Mouse (Mus musculus): Measurements from ENCODE around the gene Dag1. TPM values are rescaled to one million over a fixed set of nuclear protein-coding genes. Genes with fewer than 3 reads are reported as not detected.

The Dag1 gene
- polyA plus RNA-seq, 1 experiment, result 37.5 TPM

DNA sequence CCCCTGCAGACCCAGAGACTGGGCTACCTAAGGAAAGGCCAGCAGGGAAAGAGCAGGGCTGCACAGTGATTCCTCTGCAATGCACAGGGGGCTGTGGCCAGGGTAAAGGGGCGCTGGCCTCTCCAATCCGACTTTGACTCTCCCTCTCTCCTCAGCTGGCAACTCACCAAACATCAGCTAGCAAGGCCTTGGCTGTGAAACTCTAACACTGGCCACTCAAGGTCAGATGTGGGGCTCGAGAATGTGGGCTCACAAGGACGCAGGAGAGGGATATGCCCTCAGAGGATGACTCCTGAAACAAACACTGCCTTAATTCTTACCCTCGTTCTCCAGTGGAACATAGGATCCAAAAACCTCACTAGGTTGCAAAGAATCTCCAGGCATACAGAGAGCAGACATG, 85.4 kb downstream of the Dag1 start:
- Histone ChIP-seq H3K4me3 (ENCODE audit: insufficient read depth, low read length) (no peak overlapping the region), H3K4me1 (ENCODE audit: control insufficient read depth, insufficient read depth, low read length) (no peaks in the 10 kb centered on the region), H3K27ac (ENCODE audit: insufficient read depth, low read depth, low read length) (no peak overlapping the region)
- TF ChIP-seq POLR2A (IDR thresholded peaks at IDR 0.05; ENCODE audit: borderline replicate concordance, low read depth, low read length), result no peak
- TF ChIP-seq CTCF (IDR thresholded peaks at IDR 0.05; ENCODE audit: low read depth, low read length), result no peak

- TF ChIP-seq CTCF (IDR thresholded peaks at IDR 0.05; ENCODE audit: low read depth, low read length) (no peak), POLR2A (IDR thresholded peaks at IDR 0.05; ENCODE audit: borderline replicate concordance, low read depth, low read length) (no peak)
- H3K4me3 ChIP-seq (ENCODE audit: insufficient read depth, low read length), result no peak overlapping the region
- no peaks in the 10 kb centered on the region for H3K4me1 ChIP-seq (ENCODE audit: control insufficient read depth, insufficient read depth, low read length)
- H3K27ac ChIP-seq (ENCODE audit: insufficient read depth, low read depth, low read length), result no peak overlapping the region
These were observed 88.5 kb downstream of the Dag1 start for GRCm38 (mm10) chr9:108175116-108175838.

GRCm38 (mm10) chr9:108172777-108173350, 90.9 kb downstream of the Dag1 start:
- Histone ChIP-seq H3K27ac (ENCODE audit: insufficient read depth, low read depth, low read length) (no peak overlapping the region), H3K4me1 (ENCODE audit: control insufficient read depth, insufficient read depth, low read length) (no peaks in the 10 kb centered on the region), H3K4me3 (ENCODE audit: insufficient read depth, low read length) (no peak overlapping the region)
- no peak for TF ChIP-seq CTCF (IDR thresholded peaks at IDR 0.05; ENCODE audit: low read depth, low read length)
- no peak for TF ChIP-seq POLR2A (IDR thresholded peaks at IDR 0.05; ENCODE audit: borderline replicate concordance, low read depth, low read length)

GRCm38 (mm10) chr9:108169751-108170150, 94.0 kb downstream of the Dag1 start:
- no peak overlapping the region for H3K4me3 ChIP-seq (ENCODE audit: insufficient read depth, low read length)
- no peak overlapping the region for H3K27ac ChIP-seq (ENCODE audit: insufficient read depth, low read depth, low read length)
- TF ChIP-seq CTCF (IDR thresholded peaks at IDR 0.05; ENCODE audit: low read depth, low read length) (no peak), POLR2A (IDR thresholded peaks at IDR 0.05; ENCODE audit: borderline replicate concordance, low read depth, low read length) (no peak)
- no peaks in the 10 kb centered on the region for H3K4me1 ChIP-seq (ENCODE audit: control insufficient read depth, insufficient read depth, low read length)

- TF ChIP-seq POLR2A (IDR thresholded peaks at IDR 0.05; ENCODE audit: borderline replicate concordance, low read depth, low read length), result no peak
- no peak for TF ChIP-seq CTCF (IDR thresholded peaks at IDR 0.05; ENCODE audit: low read depth, low read length)
- H3K27ac ChIP-seq (ENCODE audit: insufficient read depth, low read depth, low read length), result no peak overlapping the region
- no peaks in the 10 kb centered on the region for H3K4me1 ChIP-seq (ENCODE audit: control insufficient read depth, insufficient read depth, low read length)
- no peak overlapping the region for H3K4me3 ChIP-seq (ENCODE audit: insufficient read depth, low read length)
These were observed 98.6 kb downstream of the Dag1 start for GRCm38 (mm10) chr9:108165143-108165542.

GRCm38 (mm10) chr9:108163646-108164284, 100.0 kb downstream of the Dag1 start:
- no peaks in the 10 kb centered on the region for H3K4me1 ChIP-seq (ENCODE audit: control insufficient read depth, insufficient read depth, low read length)
- TF ChIP-seq POLR2A (IDR thresholded peaks at IDR 0.05; ENCODE audit: borderline replicate concordance, low read depth, low read length), result no peak
- TF ChIP-seq CTCF (IDR thresholded peaks at IDR 0.05; ENCODE audit: low read depth, low read length), result no peak
- no peak overlapping the region for H3K27ac ChIP-seq (ENCODE audit: insufficient read depth, low read depth, low read length)
- no peak overlapping the region for H3K4me3 ChIP-seq (ENCODE audit: insufficient read depth, low read length)

DNA sequence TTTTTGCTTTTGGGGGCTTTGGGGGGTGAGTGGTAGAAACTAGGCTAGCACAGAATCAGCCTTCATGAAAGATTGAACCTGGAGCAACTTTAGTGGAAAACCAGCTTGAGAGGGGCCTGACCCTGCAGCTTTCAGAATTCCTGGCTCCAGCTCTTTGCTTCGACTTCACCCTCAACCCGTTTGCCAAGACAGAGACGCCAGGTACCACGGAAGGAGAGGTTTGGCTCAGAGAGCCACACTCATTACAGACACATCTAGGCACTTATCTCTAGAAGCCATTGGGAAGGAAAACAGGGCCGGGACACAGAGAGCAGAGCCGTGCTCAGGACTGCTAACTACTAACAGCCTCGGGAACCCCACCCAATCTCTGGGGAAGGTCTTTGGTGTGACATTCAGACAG, 105.9 kb downstream of the Dag1 start:
- no peaks in the 10 kb centered on the region for H3K4me1 ChIP-seq (ENCODE audit: control insufficient read depth, insufficient read depth, low read length)
- no peak for TF ChIP-seq CTCF (IDR thresholded peaks at IDR 0.05; ENCODE audit: low read depth, low read length)
- no peak for TF ChIP-seq POLR2A (IDR thresholded peaks at IDR 0.05; ENCODE audit: borderline replicate concordance, low read depth, low read length)
- H3K27ac ChIP-seq (ENCODE audit: insufficient read depth, low read depth, low read length), result no peak overlapping the region
- H3K4me3 ChIP-seq (ENCODE audit: insufficient read depth, low read length), result no peak overlapping the region

DNA sequence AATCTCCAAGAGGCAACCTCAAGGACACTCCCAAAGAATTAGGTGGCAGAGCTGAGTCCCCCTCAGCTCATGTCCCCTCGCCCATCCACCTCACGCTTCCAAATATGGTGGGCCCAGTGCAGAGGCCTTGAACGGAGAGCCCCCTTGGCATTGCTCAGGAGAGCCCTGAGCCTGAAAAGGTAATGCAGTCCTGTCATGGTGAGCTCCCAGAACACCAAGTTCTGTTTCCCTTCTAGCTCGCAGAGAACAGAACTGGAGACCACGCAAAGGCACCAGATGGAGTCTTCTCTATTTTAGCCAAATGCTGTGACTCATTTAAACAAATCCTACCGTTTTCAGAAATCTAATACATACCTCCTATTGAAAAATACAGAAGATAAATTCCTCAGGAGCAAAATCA, 106.3 kb downstream of the Dag1 start:
- Histone ChIP-seq H3K4me1 (ENCODE audit: control insufficient read depth, insufficient read depth, low read length) (no peaks in the 10 kb centered on the region), H3K4me3 (ENCODE audit: insufficient read depth, low read length) (no peak overlapping the region), H3K27ac (ENCODE audit: insufficient read depth, low read depth, low read length) (no peak overlapping the region)
- no peak for TF ChIP-seq POLR2A (IDR thresholded peaks at IDR 0.05; ENCODE audit: borderline replicate concordance, low read depth, low read length)
- no peak for TF ChIP-seq CTCF (IDR thresholded peaks at IDR 0.05; ENCODE audit: low read depth, low read length)

DNA sequence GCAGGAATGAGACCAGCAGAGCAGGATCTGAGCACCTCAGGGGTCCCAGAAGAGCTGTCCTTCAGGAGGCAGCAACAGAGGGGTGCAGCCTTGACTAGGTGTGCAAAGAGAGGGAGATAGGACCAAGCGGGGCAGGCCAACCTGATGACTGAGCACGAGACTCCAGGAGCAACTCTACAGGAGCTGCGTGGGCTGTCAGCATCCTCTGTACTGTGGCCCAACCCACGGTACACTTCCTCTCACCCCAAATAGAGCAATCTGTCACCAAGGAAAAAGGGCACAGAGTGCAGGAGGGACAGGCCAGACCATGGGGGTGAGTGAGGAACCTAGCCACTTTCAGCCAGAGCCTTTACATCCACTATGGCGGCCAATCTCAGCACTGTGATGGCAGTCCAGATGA, 107.0 kb downstream of the Dag1 start:
- H3K4me1 ChIP-seq (ENCODE audit: control insufficient read depth, insufficient read depth, low read length), result no peaks in the 10 kb centered on the region
- TF ChIP-seq CTCF (IDR thresholded peaks at IDR 0.05; ENCODE audit: low read depth, low read length) (no peak), POLR2A (IDR thresholded peaks at IDR 0.05; ENCODE audit: borderline replicate concordance, low read depth, low read length) (no peak)
- no peak overlapping the region for H3K27ac ChIP-seq (ENCODE audit: insufficient read depth, low read depth, low read length)
- no peak overlapping the region for H3K4me3 ChIP-seq (ENCODE audit: insufficient read depth, low read length)

GRCm38 (mm10) chr9:108154814-108155213, 108.9 kb downstream of the Dag1 start:
- Histone ChIP-seq H3K4me3 (ENCODE audit: insufficient read depth, low read length) (no peak overlapping the region), H3K27ac (ENCODE audit: insufficient read depth, low read depth, low read length) (no peak overlapping the region), H3K4me1 (ENCODE audit: control insufficient read depth, insufficient read depth, low read length) (no peaks in the 10 kb centered on the region)
- TF ChIP-seq POLR2A (IDR thresholded peaks at IDR 0.05; ENCODE audit: borderline replicate concordance, low read depth, low read length), result no peak
- TF ChIP-seq CTCF (IDR thresholded peaks at IDR 0.05; ENCODE audit: low read depth, low read length), result no peak

Other genes starting within 250 kb of the Dag1 start
- gene Gmppb, start 214.7 kb downstream of the Dag1 start, polyA plus RNA-seq (2012; ENCODE audit: insufficient read depth, insufficient read length, missing spikeins), result 6.7 and 7.1 TPM in 2 replicates
- gene Amigo3, start 210.8 kb downstream of the Dag1 start, polyA plus RNA-seq (2012; ENCODE audit: insufficient read depth, insufficient read length, missing spikeins), result 0.79 and 1.0 TPM in 2 replicates
- not detected in 2 replicates for gene Mst1, start 183.5 kb downstream of the Dag1 start, polyA plus RNA-seq (2012; ENCODE audit: insufficient read depth, insufficient read length, missing spikeins)
- gene Rnf123, start 180.6 kb downstream of the Dag1 start, polyA plus RNA-seq (2012; ENCODE audit: insufficient read depth, insufficient read length, missing spikeins), result 23.5 and 24.9 TPM in 2 replicates
- 52.2 and 52.7 TPM in 2 replicates for gene Apeh, start 169.4 kb downstream of the Dag1 start, polyA plus RNA-seq (2012; ENCODE audit: insufficient read depth, insufficient read length, missing spikeins)
- 2.5 and 3.0 TPM in 2 replicates for gene Bsn, start 73.6 kb downstream of the Dag1 start, polyA plus RNA-seq (2012; ENCODE audit: insufficient read depth, insufficient read length, missing spikeins)
- 13.5 and 15.3 TPM in 2 replicates for gene Nicn1, start 26.5 kb upstream of the Dag1 start, polyA plus RNA-seq (2012; ENCODE audit: insufficient read depth, insufficient read length, missing spikeins)
- gene Amt, start 32.9 kb upstream of the Dag1 start, polyA plus RNA-seq (2012; ENCODE audit: insufficient read depth, insufficient read length, missing spikeins), result 4.5 and 6.5 TPM in 2 replicates
- gene Rhoa, start 42.2 kb upstream of the Dag1 start, polyA plus RNA-seq (2012; ENCODE audit: insufficient read depth, insufficient read length, missing spikeins), result 499 and 511 TPM in 2 replicates
- gene Tcta, start 42.2 kb upstream of the Dag1 start, polyA plus RNA-seq (2012; ENCODE audit: insufficient read depth, insufficient read length, missing spikeins), result 10.5 and 11.2 TPM in 2 replicates
- gene Gpx1, start 74.9 kb upstream of the Dag1 start, polyA plus RNA-seq (2012; ENCODE audit: insufficient read depth, insufficient read length, missing spikeins), result 531 and 533 TPM in 2 replicates
- 70.1 and 70.9 TPM in 2 replicates for gene Usp4, start 83.9 kb upstream of the Dag1 start, polyA plus RNA-seq (2012; ENCODE audit: insufficient read depth, insufficient read length, missing spikeins)
- not detected in 2 replicates for gene 1700102P08Rik, start 128.8 kb upstream of the Dag1 start, polyA plus RNA-seq (2012; ENCODE audit: insufficient read depth, insufficient read length, missing spikeins)
- not detected in 2 replicates for gene Ccdc36, start 164.5 kb upstream of the Dag1 start, polyA plus RNA-seq (2012; ENCODE audit: insufficient read depth, insufficient read length, missing spikeins)
- not detected in 2 replicates for gene BC048562, start 172.5 kb upstream of the Dag1 start, polyA plus RNA-seq (2012; ENCODE audit: insufficient read depth, insufficient read length, missing spikeins)
- 17.3 and 18.1 TPM in 2 replicates for gene Ccdc71, start 196.6 kb upstream of the Dag1 start, polyA plus RNA-seq (2012; ENCODE audit: insufficient read depth, insufficient read length, missing spikeins)
- gene Klhdc8b, start 197.6 kb upstream of the Dag1 start, polyA plus RNA-seq (2012; ENCODE audit: insufficient read depth, insufficient read length, missing spikeins), result 3.6 and 6.2 TPM in 2 replicates
- 2.7 and 3.4 TPM in 2 replicates for gene Lamb2, start 215.8 kb upstream of the Dag1 start, polyA plus RNA-seq (2012; ENCODE audit: insufficient read depth, insufficient read length, missing spikeins)
- gene Usp19, start 226.6 kb upstream of the Dag1 start, polyA plus RNA-seq (2012; ENCODE audit: insufficient read depth, insufficient read length, missing spikeins), result 86.8 and 87.1 TPM in 2 replicates
- gene Qars, start 243.7 kb upstream of the Dag1 start, polyA plus RNA-seq (2012; ENCODE audit: insufficient read depth, insufficient read length, missing spikeins), result 165 and 180 TPM in 2 replicates